Mouse (Mus musculus): Measurements from ENCODE around the gene Sapcd2.
"Not testable (repeated sequence)": the region's sequence is repeated elsewhere in the genome, so short reads cannot be mapped to it uniquely, and the experiment has no call there.

Gene Sapcd2

DNA sequence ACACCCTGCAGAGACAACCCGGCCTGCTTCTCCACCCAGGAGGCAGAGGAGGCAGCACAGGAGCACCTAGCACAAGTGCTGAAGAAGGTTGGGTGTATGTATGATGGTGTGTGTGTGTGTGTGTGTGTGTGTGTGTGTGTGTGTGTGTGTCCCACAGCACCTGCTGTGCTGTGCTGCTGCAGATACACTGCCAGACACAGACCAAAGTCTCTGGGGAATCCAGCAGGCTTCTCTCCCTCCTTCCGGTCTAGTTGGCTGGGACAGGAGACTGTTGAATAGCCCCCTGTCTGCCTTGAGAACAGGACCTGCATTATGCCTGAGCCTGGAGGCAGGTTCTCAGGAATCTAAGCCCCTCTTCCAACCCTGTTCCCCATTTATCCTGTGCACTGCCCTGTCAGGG lies 1.3 kb downstream of the Sapcd2 start:
- no peak for DNase-seq

DNA sequence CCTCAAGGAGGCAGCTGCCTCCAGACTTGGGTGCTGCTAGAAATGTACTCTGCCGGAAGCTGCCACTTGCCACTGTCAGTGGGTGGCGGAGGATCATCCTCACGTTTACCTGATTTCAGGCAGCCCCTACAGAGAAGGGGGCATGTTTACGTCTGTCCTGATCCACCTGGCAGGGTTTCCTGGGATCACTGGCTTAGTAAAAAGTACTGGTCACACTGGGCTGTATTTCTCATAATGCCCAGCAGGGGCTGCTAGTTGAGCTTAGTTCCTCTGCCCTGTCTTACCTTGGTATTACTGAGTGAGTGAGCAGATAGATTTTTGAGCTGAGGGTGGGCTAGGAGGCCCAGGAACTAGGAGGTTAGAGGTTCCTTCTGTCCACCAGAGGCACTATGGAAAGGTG lies 4.5 kb downstream of the Sapcd2 start:
- DNase-seq: peak in 1 of 2 experiments; percentile 56

DNA sequence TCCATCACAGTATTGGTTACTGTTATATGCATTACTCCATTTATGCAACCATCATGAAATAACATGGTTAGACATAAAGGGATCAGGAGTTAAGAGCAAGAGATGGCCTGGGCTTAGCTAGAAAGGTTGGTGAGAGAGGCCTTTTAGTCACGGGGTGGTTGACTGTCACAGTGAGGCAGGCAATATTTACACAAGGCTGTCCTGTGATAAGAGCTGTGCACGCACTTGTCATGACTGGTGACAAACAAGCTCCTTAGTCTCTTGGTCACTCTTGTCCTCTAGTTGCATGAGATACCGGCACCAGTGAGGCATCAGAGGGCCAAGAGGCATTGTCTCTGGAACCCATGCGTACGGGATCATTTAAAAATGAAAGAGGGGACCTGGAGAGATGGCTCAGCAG lies 12.4 kb downstream of the Sapcd2 start:
- no peak for DNase-seq

- DNase-seq: no peak
These were observed 19.1 kb downstream of the Sapcd2 start for GRCm38 (mm10) chr2:25391266-25391665.

DNA sequence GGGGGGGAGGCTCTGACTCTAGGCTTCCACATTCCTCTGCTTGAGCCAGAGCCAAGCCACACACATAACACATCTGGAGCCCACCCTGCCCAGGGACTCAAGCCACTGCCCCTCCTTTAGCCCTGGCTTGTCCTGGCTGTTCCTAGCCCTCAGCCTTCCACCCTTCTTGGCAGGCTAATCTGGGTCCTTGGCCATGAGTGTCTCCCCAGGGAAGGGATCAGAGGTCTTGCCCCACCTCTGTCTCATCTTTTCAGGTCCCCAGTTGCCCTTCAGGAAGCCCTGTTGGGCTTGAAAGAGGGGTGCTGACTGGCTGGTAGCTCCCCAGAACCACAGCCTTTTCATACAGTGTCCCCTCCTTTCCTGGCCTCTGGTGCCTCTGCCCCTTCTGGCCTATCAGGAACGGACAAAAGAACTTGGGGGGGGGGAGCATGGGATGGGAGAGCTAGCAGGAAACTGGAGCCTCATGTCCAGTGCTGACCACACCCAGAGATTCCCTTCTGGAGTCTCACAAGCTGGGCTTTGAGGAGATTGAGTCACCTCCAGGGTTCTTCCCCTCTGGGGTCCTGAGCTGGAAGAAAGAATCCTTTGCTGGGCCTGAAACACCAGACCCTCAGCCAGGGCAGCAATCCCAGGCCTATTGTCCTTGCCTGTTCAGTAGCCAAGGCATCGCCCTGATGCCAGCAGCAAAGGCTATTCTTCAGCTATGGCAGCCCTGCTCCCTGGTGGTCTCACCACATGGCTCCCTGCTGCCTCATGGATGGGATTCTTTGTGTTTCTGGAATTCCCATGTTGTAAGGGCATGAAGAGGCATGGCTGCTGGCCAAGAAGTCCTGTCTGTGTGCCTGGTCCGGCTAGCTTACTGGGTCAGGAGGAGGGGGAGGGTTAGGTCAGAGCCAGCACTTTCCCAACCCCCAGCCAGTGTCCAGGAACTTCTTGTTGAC lies 22.4 kb downstream of the Sapcd2 start:
- DNase-seq: peak in 1 of 2 experiments; percentile 29

DNA sequence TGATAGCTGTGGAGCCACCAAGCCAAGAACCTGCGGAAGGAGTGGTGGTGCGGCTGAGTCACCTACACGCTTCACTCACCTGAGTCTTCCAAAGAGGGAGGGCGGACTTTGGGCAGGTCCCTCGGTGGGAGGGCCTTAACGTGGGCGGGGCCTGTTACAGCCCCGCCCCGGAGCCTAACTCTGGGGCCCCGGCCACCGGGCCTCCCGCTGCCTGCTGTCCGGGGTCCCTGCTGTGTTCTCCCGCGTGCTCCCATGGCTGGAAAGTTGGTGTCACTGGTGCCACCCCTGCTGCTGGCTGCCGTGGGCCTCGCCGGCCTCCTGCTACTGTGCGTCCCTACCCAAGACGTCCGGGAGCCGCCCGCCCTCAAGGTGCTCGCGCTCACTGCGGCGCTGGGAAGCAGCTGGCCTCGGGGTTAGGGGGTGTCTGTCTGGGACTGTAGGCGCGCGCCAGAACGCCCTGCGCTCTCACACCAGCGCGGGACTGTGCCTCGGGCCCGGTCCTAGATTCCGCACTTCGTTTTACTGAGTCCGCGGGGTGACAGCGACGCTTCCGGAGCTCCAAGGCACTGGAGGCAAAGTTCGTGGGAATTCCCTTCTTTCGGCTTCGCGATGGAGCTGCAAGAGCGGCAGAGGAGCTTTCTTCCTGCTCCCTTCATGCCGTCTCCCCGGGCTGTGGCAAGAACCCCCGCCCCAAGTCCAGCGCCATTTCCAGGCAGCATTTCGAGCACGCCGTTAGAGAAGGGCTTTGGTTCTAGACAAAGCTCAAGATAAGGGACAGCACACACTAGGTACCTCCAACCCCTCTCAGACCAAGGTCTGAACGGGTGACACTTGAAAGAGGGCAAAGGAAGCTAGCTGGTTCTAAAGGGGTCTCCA lies 23.8 kb downstream of the Sapcd2 start, which contains the start of gene Entpd2:
Gene Entpd2 (plus strand): TSS at position 154 of the 876 bp plus-strand sequence.
- DNase-seq: peak; percentile 41 to 50

DNA sequence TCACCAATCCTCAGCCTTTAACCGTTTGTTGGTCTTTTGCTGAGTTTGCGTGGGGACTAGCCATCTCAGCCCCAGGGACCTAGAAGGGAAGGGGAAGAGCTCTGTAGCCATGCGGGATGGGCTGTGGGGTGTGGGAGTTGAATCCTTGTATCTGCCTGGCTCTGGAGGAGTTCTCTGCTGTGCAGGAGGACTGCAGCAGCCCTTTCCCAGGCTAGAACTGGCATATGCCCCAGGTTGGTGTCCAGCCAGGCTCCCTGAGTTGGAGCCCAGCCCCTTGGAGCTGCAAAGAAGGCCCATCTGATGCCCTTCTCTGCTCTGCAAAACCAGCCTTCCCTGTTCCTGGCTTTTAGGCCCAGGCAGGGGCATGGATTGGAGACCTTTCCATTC lies 24.5 kb downstream of the Sapcd2 start:
- no peak for DNase-seq

- DNase-seq: no peak
These were observed 24.9 kb downstream of the Sapcd2 start for GRCm38 (mm10) chr2:25397010-25397409.

GRCm38 (mm10) chr2:25398065-25398464 lies 25.9 kb downstream of the Sapcd2 start:
- peak in 1 of 2 experiments; percentile 13 for DNase-seq

DNA sequence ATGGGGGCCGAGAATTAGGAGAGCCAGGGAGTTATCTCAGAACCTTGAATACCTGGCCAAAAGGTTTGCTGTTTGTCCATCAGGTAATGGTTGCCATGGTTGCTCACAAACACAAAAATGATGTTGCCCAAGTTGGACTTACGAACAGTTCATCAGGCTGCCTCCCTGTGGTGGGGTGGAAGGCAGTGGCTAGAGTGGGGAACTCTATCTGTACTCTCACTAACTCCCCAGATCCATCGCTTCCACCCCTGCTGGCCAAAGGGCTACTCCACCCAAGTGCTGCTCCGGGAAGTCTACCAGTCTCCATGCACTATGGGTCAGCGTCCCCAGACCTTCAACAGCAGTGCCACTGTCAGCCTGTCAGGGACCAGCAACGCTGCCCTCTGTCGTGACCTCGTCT lies 26.9 kb downstream of the Sapcd2 start, which contains the start of gene Npdc1:
Gene Npdc1 (plus strand): TSS at position 301 of the 400 bp plus-strand sequence.
- DNase-seq: no peak

DNA sequence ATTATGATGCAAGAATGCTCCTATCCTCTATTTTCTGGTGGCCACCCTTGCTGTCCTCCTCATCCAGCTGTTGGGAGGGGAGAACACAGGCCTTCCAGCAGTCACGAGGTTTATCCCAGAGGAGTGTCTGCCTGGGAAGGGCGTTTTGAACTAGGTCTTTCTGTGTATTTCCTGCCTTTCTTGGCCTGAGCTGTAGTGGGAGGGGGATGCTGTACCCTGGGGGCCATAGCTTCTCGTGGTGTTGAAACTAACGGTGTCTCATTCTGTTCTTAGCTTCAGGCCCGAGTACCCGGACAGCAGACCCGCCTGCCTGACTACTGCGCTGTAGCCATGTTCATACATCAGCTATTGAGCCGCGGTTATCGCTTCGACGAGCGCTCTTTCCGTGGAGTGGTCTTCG lies 28.2 kb downstream of the Sapcd2 start:
- no peak for DNase-seq

- peak; percentile 48 to 62 for DNase-seq
These were observed 28.6 kb downstream of the Sapcd2 start for GRCm38 (mm10) chr2:25400764-25401163.

- peak; percentile 78 to 87 for DNase-seq
These were observed 30.4 kb downstream of the Sapcd2 start for GRCm38 (mm10) chr2:25402377-25402971.

- DNase-seq: peak; percentile 66 to 72
These were observed 31.0 kb downstream of the Sapcd2 start for GRCm38 (mm10) chr2:25402972-25403601.

GRCm38 (mm10) chr2:25403994-25404393 lies 31.9 kb downstream of the Sapcd2 start:
- peak in 1 of 2 experiments; percentile 13 for DNase-seq

- peak in 1 of 2 experiments; percentile 17 for DNase-seq
These were observed 36.8 kb downstream of the Sapcd2 start for GRCm38 (mm10) chr2:25408908-25409307.

DNA sequence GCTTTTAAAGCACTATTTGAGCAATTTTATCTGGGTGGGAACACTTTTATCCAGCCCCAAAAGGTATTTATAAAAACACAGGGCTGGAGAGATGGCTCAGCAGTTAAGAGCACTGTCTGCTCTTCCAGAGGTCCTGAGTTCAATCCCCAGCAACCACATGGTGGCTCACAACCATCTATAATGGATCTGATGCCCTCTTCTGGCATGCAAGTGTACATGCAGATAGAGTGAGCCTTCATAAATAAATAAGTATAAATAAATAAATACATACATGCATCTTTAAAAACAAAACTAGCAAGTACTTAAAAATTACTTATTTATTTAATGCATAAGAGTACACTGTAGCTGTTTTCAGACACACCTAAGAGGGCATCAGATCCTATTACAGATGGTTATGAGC lies 41.3 kb downstream of the Sapcd2 start:
- not testable (repeated sequence) for DNase-seq

- no peak for DNase-seq
These were observed 45.3 kb downstream of the Sapcd2 start for GRCm38 (mm10) chr2:25417426-25417825.

DNA sequence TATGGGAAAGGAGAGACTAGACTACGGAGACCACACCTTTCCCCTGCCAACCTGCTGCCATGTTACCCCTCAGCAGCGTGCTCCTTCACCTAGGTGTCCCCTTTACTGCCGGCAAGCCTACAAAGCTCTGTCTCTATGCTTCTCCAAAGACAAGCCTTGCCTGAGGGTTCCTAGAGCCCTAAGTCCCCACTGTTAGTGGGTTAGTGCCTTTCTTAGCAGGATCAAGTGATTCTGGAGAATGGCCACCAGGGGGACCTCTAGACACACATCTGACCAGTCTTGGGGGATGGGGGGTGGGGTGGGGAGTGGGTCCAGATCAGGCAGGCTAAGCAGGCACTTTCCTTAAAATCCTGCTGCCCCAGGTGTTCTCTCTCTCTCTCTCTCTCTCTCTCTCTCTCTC lies 49.8 kb downstream of the Sapcd2 start:
- peak in 1 of 2 experiments; percentile 55 for DNase-seq

GRCm38 (mm10) chr2:25422587-25423410 lies 50.7 kb downstream of the Sapcd2 start, which contains the start of gene Fut7:
Gene Fut7 (plus strand): TSS chr2:25423267.
- peak; percentile 54 to 59 for DNase-seq

- no peak for DNase-seq
These were observed 51.5 kb downstream of the Sapcd2 start for GRCm38 (mm10) chr2:25423626-25424025.

Measured in lung, postnatal 4 days (tissue).